Mouse (Mus musculus): ENCODE measurements around the gene Gpsm3.
"Not testable (repeated sequence)": the region's sequence is repeated elsewhere in the genome, so short reads cannot be mapped to it uniquely, and the experiment has no call there.

The Gpsm3 gene

GRCm38 (mm10) chr17:34589681-34590101, at the start of gene Gpsm3:
Gene Gpsm3 (plus strand): TSS chr17:34589806.
- DNase-seq (ENCODE audit: low spot score in 2 of 2) = peak; percentile 74 to 79

- not testable (repeated sequence) for DNase-seq (ENCODE audit: low spot score in 2 of 2)
These were observed 46.0 kb upstream of the Gpsm3 start for GRCm38 (mm10) chr17:34543567-34543966.

GRCm38 (mm10) chr17:34546797-34547196, 42.8 kb upstream of the Gpsm3 start:
- no peak for DNase-seq (ENCODE audit: low spot score in 2 of 2)

GRCm38 (mm10) chr17:34547601-34548000, 42.0 kb upstream of the Gpsm3 start:
- DNase-seq (ENCODE audit: low spot score in 2 of 2) = no peak

GRCm38 (mm10) chr17:34549156-34549555, 40.5 kb upstream of the Gpsm3 start:
- DNase-seq (ENCODE audit: low spot score in 2 of 2) = no peak

GRCm38 (mm10) chr17:34549843-34550242, 39.8 kb upstream of the Gpsm3 start:
- no peak for DNase-seq (ENCODE audit: low spot score in 2 of 2)

- DNase-seq (ENCODE audit: low spot score in 2 of 2) = peak; percentile 65 to 73
These were observed 34.1 kb upstream of the Gpsm3 start for GRCm38 (mm10) chr17:34555483-34555882.

GRCm38 (mm10) chr17:34556406-34556805, 33.2 kb upstream of the Gpsm3 start:
- no peak for DNase-seq (ENCODE audit: low spot score in 2 of 2)

- DNase-seq (ENCODE audit: low spot score in 2 of 2) = no peak
These were observed 32.2 kb upstream of the Gpsm3 start for GRCm38 (mm10) chr17:34557411-34557810.

- no peak for DNase-seq (ENCODE audit: low spot score in 2 of 2)
These were observed 30.5 kb upstream of the Gpsm3 start for GRCm38 (mm10) chr17:34559116-34559515.

GRCm38 (mm10) chr17:34559895-34560294, 29.7 kb upstream of the Gpsm3 start:
- DNase-seq (ENCODE audit: low spot score in 2 of 2) = peak in 1 of 2 experiments; percentile 29

- DNase-seq (ENCODE audit: low spot score in 2 of 2) = no peak
These were observed 29.2 kb upstream of the Gpsm3 start for GRCm38 (mm10) chr17:34560438-34560837.

GRCm38 (mm10) chr17:34561200-34561599, 28.4 kb upstream of the Gpsm3 start:
- peak; percentile 57 to 59 for DNase-seq (ENCODE audit: low spot score in 2 of 2)

GRCm38 (mm10) chr17:34562595-34562994, 27.0 kb upstream of the Gpsm3 start:
- no peak for DNase-seq (ENCODE audit: low spot score in 2 of 2)

GRCm38 (mm10) chr17:34563354-34563753, 26.3 kb upstream of the Gpsm3 start:
- no peak for DNase-seq (ENCODE audit: low spot score in 2 of 2)

- no peak for DNase-seq (ENCODE audit: low spot score in 2 of 2)
These were observed 25.6 kb upstream of the Gpsm3 start, which contains the start of gene Notch4 for GRCm38 (mm10) chr17:34564003-34564421. Gene Notch4 (plus strand): TSS chr17:34564268.

GRCm38 (mm10) chr17:34564796-34565195, 24.8 kb upstream of the Gpsm3 start:
- DNase-seq (ENCODE audit: low spot score in 2 of 2) = no peak

GRCm38 (mm10) chr17:34567311-34567710, 22.3 kb upstream of the Gpsm3 start:
- no peak for DNase-seq (ENCODE audit: low spot score in 2 of 2)

- DNase-seq (ENCODE audit: low spot score in 2 of 2) = no peak
These were observed 21.2 kb upstream of the Gpsm3 start for GRCm38 (mm10) chr17:34568421-34568820.

- DNase-seq (ENCODE audit: low spot score in 2 of 2) = no peak
These were observed 19.7 kb upstream of the Gpsm3 start for GRCm38 (mm10) chr17:34569919-34570318.

GRCm38 (mm10) chr17:34571875-34572274, 17.7 kb upstream of the Gpsm3 start:
- DNase-seq (ENCODE audit: low spot score in 2 of 2) = no peak

- no peak for DNase-seq (ENCODE audit: low spot score in 2 of 2)
These were observed 17.2 kb upstream of the Gpsm3 start for GRCm38 (mm10) chr17:34572361-34572760.

- no peak for DNase-seq (ENCODE audit: low spot score in 2 of 2)
These were observed 13.0 kb upstream of the Gpsm3 start for GRCm38 (mm10) chr17:34576577-34576976.

- peak; percentile 65 to 74 for DNase-seq (ENCODE audit: low spot score in 2 of 2)
These were observed 11.5 kb upstream of the Gpsm3 start for GRCm38 (mm10) chr17:34578070-34578469.
